Mouse (Mus musculus) midbrain, embryonic 12.5 days (tissue): ENCODE measurements around the gene Olfr1443. TPM values are rescaled to one million over a fixed set of nuclear protein-coding genes. Genes with fewer than 3 reads are reported as not detected.
"Not testable (repeated sequence)": the region's sequence is repeated elsewhere in the genome, so short reads cannot be mapped to it uniquely, and the experiment has no call there.

Experiments used
- ATAC-seq: fragments of 200-750 bp; cut with Nextera tagmentation; 2 replicates; pipeline ENCODE4 v1.8.0; 2017; ENCODE audit warnings: low read depth, moderate TSS enrichment, moderate library complexity; ENCODE audit not compliant: low FRiP score
- H3K27ac ChIP-seq: fragments of 300-500 bp; sonication (generic); replicated peaks from 2 replicates; pipeline ENCODE4 v1.5.1; 2016; ENCODE audit warnings: mild to moderate bottlenecking
- H3K27me3 ChIP-seq: fragments of 300-500 bp; sonication (generic); 2 replicates; pipeline ENCODE4 v1.6.1; 2016; ENCODE audit warnings: mild to moderate bottlenecking
- H3K36me3 ChIP-seq: fragments of 300-500 bp; sonication (generic); 2 replicates; pipeline ENCODE4 v1.6.1; 2016
- H3K4me1 ChIP-seq: fragments of 300-500 bp; sonication (generic); 2 replicates; pipeline ENCODE4 v1.6.1; 2016
- H3K4me2 ChIP-seq: fragments of 300-500 bp; sonication (generic); replicated peaks from 2 replicates; pipeline ENCODE4 v1.6.1; 2016; ENCODE audit warnings: mild to moderate bottlenecking, moderate library complexity
- H3K4me3 ChIP-seq: fragments of 300-500 bp; sonication (generic); 2 replicates; pipeline ENCODE4 v1.5.1; 2016; ENCODE audit warnings: mild to moderate bottlenecking
- H3K9ac ChIP-seq: fragments of 300-500 bp; sonication (generic); replicated peaks from 2 replicates; pipeline ENCODE4 v1.6.1; 2016; ENCODE audit warnings: mild to moderate bottlenecking, moderate library complexity
- H3K9me3 ChIP-seq: fragments of 300-500 bp; sonication (generic); 2 replicates; pipeline ENCODE4 v1.6.1; 2016; ENCODE audit warnings: mild to moderate bottlenecking
- WGBS: fragments of 180-500 bp; shearing (Covaris S2); methylation state at CpG from one replicate; pipeline ENCODE4 v1.1.7; 2016; 5-methylcytosine and 5-hydroxymethylcytosine counted together
- polyA plus RNA-seq: library from polyadenylated mRNA; unstranded; fragments of >200 nt; fragmentation: Nextera tagmentation; extraction: Ambion mirVana; gene quantifications from 2 replicates; pipeline ENCODE4 v1.2.1, GENCODE M21; 2016

Gene Olfr1443
- polyA plus RNA-seq, 1 experiment from 2014 or later, result not detected

DNA sequence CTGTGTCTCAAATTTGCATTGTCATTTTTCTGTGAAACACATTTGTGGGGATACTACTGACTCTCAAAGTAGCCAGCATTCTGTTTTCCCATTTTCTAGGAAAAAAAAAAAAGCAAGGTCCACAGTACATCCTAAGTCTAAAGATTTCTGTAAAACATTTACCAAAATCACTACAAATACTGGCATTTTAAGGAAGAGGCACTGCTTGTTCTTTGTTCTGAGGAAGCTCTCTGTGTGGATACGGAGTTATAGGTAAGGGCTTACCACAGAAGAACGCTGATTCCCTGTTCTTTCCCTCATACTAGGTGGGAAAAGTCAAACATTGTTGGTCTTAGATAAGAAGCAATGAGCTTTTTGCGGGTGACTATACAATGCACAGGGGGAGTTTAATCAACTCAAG is 17.7 kb downstream of the Olfr1443 start, which contains the start of gene Keg1:
Keg1 (plus strand) TSS at position 197 of the 400 bp plus-strand sequence.
- H3K9ac ChIP-seq, result no peak within 1 kb of the TSS
- ATAC-seq, result no peak
- no peaks in the 10 kb centered on the region for H3K27me3 ChIP-seq
- no peaks in the 10 kb centered on the region for H3K9me3 ChIP-seq
- H3K4me3 ChIP-seq, result no peak within 1 kb of the TSS
- H3K27ac ChIP-seq, result no peak within 1 kb of the TSS
- 83% methylated on average over 3 of the region's 3 CpGs for WGBS
- no peaks in the 10 kb centered on the region for H3K4me1 ChIP-seq
- H3K4me2 ChIP-seq, result no peak within 1 kb of the TSS
- no peaks in the 10 kb centered on the region for H3K36me3 ChIP-seq

DNA sequence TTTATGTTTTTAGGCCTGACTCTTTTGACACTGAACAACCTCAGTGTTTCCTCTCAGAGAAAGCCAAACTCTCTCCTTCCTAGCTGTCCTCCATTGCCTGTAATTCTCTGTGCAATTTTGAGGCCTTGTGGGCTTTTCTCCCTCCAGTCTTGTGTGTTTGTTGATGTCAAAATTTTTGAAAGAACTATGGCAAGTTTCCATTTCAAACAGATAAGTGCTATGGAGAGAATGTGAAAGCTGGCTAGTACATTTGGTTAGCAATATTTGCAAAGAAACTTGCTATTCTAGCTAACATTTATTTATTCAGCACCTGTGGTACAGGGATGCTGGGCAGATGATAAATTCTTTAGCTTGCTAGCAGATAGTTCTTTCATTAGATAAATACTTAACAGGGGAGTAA is 18.3 kb downstream of the Olfr1443 start:
- Histone ChIP-seq H3K9ac (no peak overlapping the region), H3K4me2 (no peak overlapping the region), H3K36me3 (no peaks in the 10 kb centered on the region), H3K27me3 (no peaks in the 10 kb centered on the region), H3K4me3 (no peak overlapping the region), H3K4me1 (no peaks in the 10 kb centered on the region), H3K27ac (no peak overlapping the region), H3K9me3 (no peaks in the 10 kb centered on the region)
- no peak for ATAC-seq

GRCm38 (mm10) chr19:12708458-12708857 is 30.5 kb downstream of the Olfr1443 start:
- whole genome bisulfite sequencing, result 85% methylated on average over 2 of the region's 2 CpGs
- no peak overlapping the region for H3K4me2 ChIP-seq
- H3K36me3 ChIP-seq, result no peaks in the 10 kb centered on the region
- no peaks in the 10 kb centered on the region for H3K4me1 ChIP-seq
- H3K9me3 ChIP-seq, result no peaks in the 10 kb centered on the region
- H3K27me3 ChIP-seq, result no peaks in the 10 kb centered on the region
- H3K4me3 ChIP-seq, result no peak overlapping the region
- H3K9ac ChIP-seq, result no peak overlapping the region
- no peak for ATAC-seq
- no peak overlapping the region for H3K27ac ChIP-seq

DNA sequence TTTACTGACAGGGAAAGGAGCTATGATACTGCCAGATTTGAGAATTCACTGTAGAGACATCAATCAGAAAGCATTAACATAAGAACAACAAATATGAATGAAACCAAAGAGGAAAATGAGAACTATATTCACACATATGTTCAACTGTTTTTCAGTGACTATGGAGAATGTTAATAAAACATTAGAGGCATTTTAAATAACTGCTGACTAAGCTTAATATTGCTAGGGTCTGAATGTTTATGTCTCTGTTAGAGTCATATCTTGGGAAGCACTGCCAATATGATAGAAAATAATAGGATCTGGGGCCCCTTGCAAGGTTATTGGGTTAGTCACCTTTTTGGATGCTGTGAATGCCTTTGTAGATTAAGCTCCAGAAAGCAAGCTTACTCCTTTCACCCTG is 31.1 kb downstream of the Olfr1443 start:
- H3K27ac ChIP-seq, result no peak overlapping the region
- ATAC-seq, result no peak

GRCm38 (mm10) chr19:12719189-12719588 is 41.3 kb downstream of the Olfr1443 start:
- no peak for ATAC-seq
- 90% methylated on average over 6 of the region's 6 CpGs for WGBS
- H3K4me1 ChIP-seq, result no peaks in the 10 kb centered on the region

More for the DNA sequence above, 31.1 kb downstream of the Olfr1443 start:
- Histone ChIP-seq H3K27me3 (no peaks in the 10 kb centered on the region), H3K4me1 (no peaks in the 10 kb centered on the region), H3K36me3 (no peaks in the 10 kb centered on the region), H3K9me3 (no peaks in the 10 kb centered on the region), H3K4me3 (no peak overlapping the region), H3K4me2 (no peak overlapping the region), H3K9ac (no peak overlapping the region)

DNA sequence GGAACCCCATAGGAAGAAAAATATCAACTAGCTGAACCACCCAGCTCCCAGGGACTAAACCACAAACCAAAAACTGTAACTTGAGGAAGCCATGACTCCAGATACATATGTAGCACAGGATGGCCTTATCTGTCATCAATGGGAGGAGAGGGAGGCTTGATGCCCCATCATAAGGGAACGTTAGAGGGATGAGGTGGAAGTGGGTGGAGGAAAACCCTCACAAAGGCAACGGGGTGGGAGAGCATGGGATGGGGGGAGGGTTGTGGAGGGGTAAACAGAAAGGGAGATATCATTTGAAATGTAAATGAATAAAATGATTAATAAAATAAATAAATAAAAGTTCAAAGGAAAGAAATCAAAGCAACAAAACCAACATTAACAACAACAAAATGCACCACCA is 42.6 kb downstream of the Olfr1443 start:
- Histone ChIP-seq H3K4me3 (no peak overlapping the region), H3K4me2 (no peak overlapping the region), H3K4me1 (no peaks in the 10 kb centered on the region), H3K27ac (no peak overlapping the region), H3K36me3 (no peaks in the 10 kb centered on the region), H3K9ac (no peak overlapping the region), H3K9me3 (no peaks in the 10 kb centered on the region), H3K27me3 (no peaks in the 10 kb centered on the region)
- WGBS, result 72% methylated on average over 2 of the region's 2 CpGs
- ATAC-seq, result no peak

More at GRCm38 (mm10) chr19:12719189-12719588, 41.3 kb downstream of the Olfr1443 start:
- no peak overlapping the region for H3K9ac ChIP-seq
- no peaks in the 10 kb centered on the region for H3K36me3 ChIP-seq
- H3K9me3 ChIP-seq, result no peaks in the 10 kb centered on the region
- no peak overlapping the region for H3K4me2 ChIP-seq
- no peak overlapping the region for H3K27ac ChIP-seq
- no peak overlapping the region for H3K4me3 ChIP-seq
- H3K27me3 ChIP-seq, result no peaks in the 10 kb centered on the region

DNA sequence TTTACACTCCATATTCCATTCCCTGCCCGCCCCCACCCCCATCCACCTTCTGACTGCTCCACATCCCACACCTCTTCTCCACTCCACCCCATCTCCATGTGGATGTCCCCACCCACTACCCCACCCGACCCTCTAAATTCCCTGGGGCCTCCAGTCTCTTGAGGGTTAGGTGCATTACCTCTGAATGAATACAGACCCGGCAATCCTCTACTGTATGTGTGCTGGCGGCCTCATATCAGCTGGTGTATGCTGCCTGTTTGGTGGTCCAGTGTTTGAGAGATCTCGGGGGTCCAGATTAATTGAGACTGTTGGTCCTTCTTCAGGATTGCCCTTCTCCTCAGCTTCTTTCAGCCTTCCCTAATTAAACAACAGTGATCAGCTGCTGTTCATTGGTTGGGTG is 43.0 kb downstream of the Olfr1443 start:
- not testable (repeated sequence) for ATAC-seq, H3K27ac ChIP-seq, H3K4me2 ChIP-seq, H3K27me3 ChIP-seq, H3K9me3 ChIP-seq, H3K36me3 ChIP-seq, H3K4me3 ChIP-seq, H3K9ac ChIP-seq, H3K4me1 ChIP-seq
- WGBS, result 78% methylated on average over 5 of the region's 5 CpGs

DNA sequence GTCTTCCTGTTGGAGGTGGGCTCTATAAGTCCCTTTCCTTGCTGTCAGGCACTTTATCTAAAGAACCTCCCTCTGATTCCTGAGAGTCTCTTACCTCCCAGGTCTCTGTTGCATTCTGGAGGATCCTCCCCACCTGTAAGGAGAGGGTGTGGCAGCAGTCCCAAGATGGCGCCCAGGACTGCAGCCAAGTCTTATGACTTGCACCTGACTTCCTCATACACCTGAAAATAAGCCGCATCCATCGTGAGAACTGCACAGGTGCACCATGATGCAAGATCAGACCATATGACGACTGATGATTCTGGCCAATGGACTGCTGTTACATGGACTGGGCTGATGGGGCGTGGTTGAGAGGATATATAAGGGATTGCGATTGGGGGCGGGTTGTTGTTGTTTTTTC is 43.7 kb downstream of the Olfr1443 start:
- not testable (repeated sequence) for H3K36me3 ChIP-seq, H3K4me3 ChIP-seq, H3K9ac ChIP-seq, H3K27me3 ChIP-seq, H3K27ac ChIP-seq, H3K9me3 ChIP-seq, H3K4me1 ChIP-seq, ATAC-seq, H3K4me2 ChIP-seq
- 91% methylated on average over 7 of the region's 7 CpGs for WGBS

DNA sequence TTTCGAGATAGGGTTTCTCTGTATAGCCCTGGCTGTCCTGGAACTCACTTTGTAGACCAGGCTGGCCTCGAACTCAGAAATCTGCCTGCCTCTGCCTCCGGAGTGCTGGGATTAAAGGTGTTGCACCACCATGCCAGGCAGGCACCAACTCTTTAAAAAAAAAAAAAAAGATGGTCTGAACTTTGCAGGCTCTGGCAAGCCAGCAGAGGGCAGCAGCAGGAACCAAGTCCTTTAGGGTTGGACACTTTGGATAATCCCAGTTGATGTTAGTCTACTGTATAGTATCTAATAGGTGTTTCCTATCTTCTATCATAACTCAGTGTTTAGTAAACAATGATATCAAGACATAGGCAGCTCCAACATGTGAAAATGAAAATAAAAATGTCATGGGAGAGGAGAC is 44.4 kb downstream of the Olfr1443 start:
- H3K36me3 ChIP-seq, result no peaks in the 10 kb centered on the region
- WGBS, result 55% methylated on average over 2 of the region's 3 CpGs
- H3K4me2 ChIP-seq, result no peak overlapping the region
- H3K4me3 ChIP-seq, result no peak overlapping the region
- H3K27me3 ChIP-seq, result no peaks in the 10 kb centered on the region
- H3K9me3 ChIP-seq, result no peaks in the 10 kb centered on the region
- H3K4me1 ChIP-seq, result no peaks in the 10 kb centered on the region
- no peak for ATAC-seq
- H3K27ac ChIP-seq, result no peak overlapping the region
- H3K9ac ChIP-seq, result no peak overlapping the region

- WGBS, result 95% methylated on average over 1 of the region's 1 CpGs
- H3K4me3 ChIP-seq, result no peak overlapping the region
- no peak overlapping the region for H3K4me2 ChIP-seq
- H3K4me1 ChIP-seq, result no peaks in the 10 kb centered on the region
- H3K27me3 ChIP-seq, result no peaks in the 10 kb centered on the region
- no peaks in the 10 kb centered on the region for H3K36me3 ChIP-seq
- no peak overlapping the region for H3K27ac ChIP-seq
- ATAC-seq, result no peak
- no peak overlapping the region for H3K9ac ChIP-seq
- H3K9me3 ChIP-seq, result no peaks in the 10 kb centered on the region
Observed at GRCm38 (mm10) chr19:12725851-12726250, 47.9 kb downstream of the Olfr1443 start.

DNA sequence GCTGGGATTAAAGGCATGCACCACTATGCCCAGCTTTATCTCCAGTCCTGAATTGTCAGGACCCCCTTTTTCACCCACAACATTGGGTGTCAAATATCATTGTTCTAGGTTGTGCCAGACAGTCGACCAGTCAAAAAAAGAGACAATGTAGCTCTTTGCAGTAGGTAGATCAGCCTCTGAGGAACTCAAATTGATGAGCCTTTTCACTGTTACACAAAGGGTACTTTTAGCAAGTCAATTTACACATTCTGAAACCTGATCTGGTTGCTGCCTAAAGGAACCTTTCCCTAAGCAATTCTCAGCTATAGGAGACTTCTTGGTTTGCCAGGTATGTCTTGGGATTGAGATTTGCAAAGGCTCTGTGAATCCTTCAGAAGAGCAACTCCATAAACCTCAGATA is 53.1 kb downstream of the Olfr1443 start:
- 62% methylated on average over 1 of the region's 1 CpGs for WGBS
- no peaks in the 10 kb centered on the region for H3K4me1 ChIP-seq

GRCm38 (mm10) chr19:12731950-12732349 is 54.0 kb downstream of the Olfr1443 start:
- Histone ChIP-seq H3K4me2 (no peak overlapping the region), H3K4me3 (no peak overlapping the region), H3K27ac (no peak overlapping the region), H3K27me3 (no peaks in the 10 kb centered on the region), H3K9me3 (no peaks in the 10 kb centered on the region), H3K36me3 (no peaks in the 10 kb centered on the region), H3K4me1 (no peaks in the 10 kb centered on the region), H3K9ac (no peak overlapping the region)
- WGBS, result 89% methylated on average over 2 of the region's 2 CpGs
- no peak for ATAC-seq

More for the DNA sequence above, 53.1 kb downstream of the Olfr1443 start:
- Histone ChIP-seq H3K4me2 (no peak overlapping the region), H3K27me3 (no peaks in the 10 kb centered on the region), H3K9me3 (no peaks in the 10 kb centered on the region), H3K9ac (no peak overlapping the region), H3K27ac (no peak overlapping the region), H3K4me3 (no peak overlapping the region), H3K36me3 (no peaks in the 10 kb centered on the region)
- no peak for ATAC-seq
